Mouse (Mus musculus) liver, embryonic 16.5 days (tissue): ENCODE measurements around the gene Vmn1r202. TPM values are rescaled to one million over a fixed set of nuclear protein-coding genes. Genes with fewer than 3 reads are reported as not detected.
"Not testable (repeated sequence)": the region's sequence is repeated elsewhere in the genome, so short reads cannot be mapped to it uniquely, and the experiment has no call there.

Source experiments
- ATAC-seq: fragments of 200-750 bp; cut with Nextera tagmentation; 2 replicates; pipeline ENCODE4 v1.8.0; 2017; ENCODE audit warnings: low read depth, mild to moderate bottlenecking, moderate number of reproducible peaks, moderate library complexity
- H3K27ac ChIP-seq: fragments of 300-500 bp; sonication (generic); 2 replicates; pipeline ENCODE4 v1.5.1; 2014; ENCODE audit warnings: mild to moderate bottlenecking, low read length
- H3K27me3 ChIP-seq: fragments of 300-500 bp; sonication (generic); 2 replicates; pipeline ENCODE4 v1.6.1; 2014; ENCODE audit warnings: low read depth, low read length, mixed read lengths; ENCODE audit not compliant: control insufficient read depth, insufficient read depth
- H3K36me3 ChIP-seq: fragments of 300-500 bp; sonication (generic); 2 replicates; pipeline ENCODE4 v1.6.1; 2014; ENCODE audit warnings: mild to moderate bottlenecking; ENCODE audit not compliant: control insufficient read depth, insufficient read depth
- H3K4me1 ChIP-seq: fragments of 300-500 bp; sonication (generic); 2 replicates; pipeline ENCODE4 v1.6.1; 2014; ENCODE audit warnings: low read depth, low read length, mixed read lengths; ENCODE audit not compliant: control insufficient read depth
- H3K4me2 ChIP-seq: fragments of 300-500 bp; sonication (generic); 2 replicates; pipeline ENCODE4 v1.6.1; 2014; ENCODE audit warnings: low read depth, low read length, mixed read lengths
- H3K4me3 ChIP-seq: fragments of 300-500 bp; sonication (generic); 2 replicates; pipeline ENCODE4 v1.5.1; 2014; ENCODE audit warnings: low read depth, mild to moderate bottlenecking, low read length
- H3K9ac ChIP-seq: fragments of 300-500 bp; sonication (generic); 2 replicates; pipeline ENCODE4 v1.6.1; 2014; ENCODE audit warnings: low read depth, low read length
- H3K9me3 ChIP-seq: fragments of 300-500 bp; sonication (generic); replicated peaks from 2 replicates; pipeline ENCODE4 v1.6.1; 2016; ENCODE audit warnings: low read length; ENCODE audit not compliant: control insufficient read depth
- WGBS: fragments of 180-500 bp; shearing (Covaris S2); extraction: QIAGEN DNeasy Blood & Tissue Kit; methylation state at CpG from one replicate; pipeline ENCODE4 v1.1.7; 2014; ENCODE audit not compliant: insufficient replicate concordance; 5-methylcytosine and 5-hydroxymethylcytosine counted together
- polyA plus RNA-seq: library from polyadenylated mRNA; unstranded; fragments of >200 nt; fragmentation: Nextera tagmentation; extraction: Ambion mirVana; gene quantifications from 2 replicates; pipeline ENCODE4 v1.2.1, GENCODE M21; 2015

Gene Vmn1r202
- not detected in 2 replicates for polyA plus RNA-seq

DNA sequence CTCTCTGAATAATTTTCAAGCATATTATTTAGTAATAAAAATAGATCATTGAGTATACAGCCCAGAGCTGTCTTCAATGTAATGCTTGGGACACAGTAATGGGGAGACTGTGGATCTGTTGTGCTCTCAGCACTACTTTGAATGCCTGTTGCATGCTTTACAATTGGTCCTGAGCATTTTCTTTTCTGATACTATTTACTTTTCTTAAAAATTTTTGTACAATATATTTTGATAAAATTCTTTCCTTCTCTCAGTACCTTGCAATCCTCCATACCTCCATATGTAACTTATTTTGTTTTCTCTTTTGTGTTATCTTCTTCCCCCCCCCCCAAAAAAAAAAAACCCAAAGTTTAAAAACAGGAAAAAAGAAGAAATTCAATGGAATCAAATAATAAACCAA, at the start of gene Vmn1r202:
Vmn1r202 (minus strand) TSS at position 101 of the 400 bp plus-strand sequence.
- Histone ChIP-seq H3K4me1 (no peaks in the 10 kb centered on the region), H3K36me3 (no peaks in the 10 kb centered on the region), H3K4me2 (no peak within 1 kb of the TSS), H3K27ac (no peak within 1 kb of the TSS), H3K27me3 (no peaks in the 10 kb centered on the region), H3K4me3 (no peak within 1 kb of the TSS), H3K9me3 (no peaks in the 10 kb centered on the region), H3K9ac (no peak within 1 kb of the TSS)
- no peak for ATAC-seq

DNA sequence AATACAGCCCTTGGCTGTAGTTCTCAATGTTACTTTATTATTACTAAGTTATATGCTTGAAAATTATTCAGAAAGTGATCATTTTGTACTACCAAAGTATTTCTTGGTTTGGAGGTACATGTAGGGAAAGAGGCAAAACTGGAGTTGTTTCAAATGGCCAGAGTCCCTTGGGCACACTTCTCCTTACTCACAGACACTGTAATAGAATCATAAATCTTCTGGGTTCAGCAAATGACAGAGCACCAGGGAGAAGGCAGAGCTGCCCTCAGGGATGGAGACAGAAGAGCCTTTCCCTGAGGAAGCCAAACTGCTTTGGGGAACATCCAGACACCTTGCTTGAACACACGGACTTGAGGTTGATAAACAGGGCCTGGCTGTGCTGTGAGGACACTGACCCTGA, 47.7 kb upstream of the Vmn1r202 start, which contains the start of gene Vmn1r204:
Vmn1r204 (plus strand) TSS at position 301 of the 400 bp plus-strand sequence.
- H3K36me3 ChIP-seq, ATAC-seq, H3K9me3 ChIP-seq, H3K27me3 ChIP-seq, H3K4me3 ChIP-seq, H3K4me1 ChIP-seq, H3K27ac ChIP-seq, H3K9ac ChIP-seq, H3K4me2 ChIP-seq: not testable (repeated sequence)
- WGBS, result 22% methylated on average over 1 of the region's 1 CpGs

DNA sequence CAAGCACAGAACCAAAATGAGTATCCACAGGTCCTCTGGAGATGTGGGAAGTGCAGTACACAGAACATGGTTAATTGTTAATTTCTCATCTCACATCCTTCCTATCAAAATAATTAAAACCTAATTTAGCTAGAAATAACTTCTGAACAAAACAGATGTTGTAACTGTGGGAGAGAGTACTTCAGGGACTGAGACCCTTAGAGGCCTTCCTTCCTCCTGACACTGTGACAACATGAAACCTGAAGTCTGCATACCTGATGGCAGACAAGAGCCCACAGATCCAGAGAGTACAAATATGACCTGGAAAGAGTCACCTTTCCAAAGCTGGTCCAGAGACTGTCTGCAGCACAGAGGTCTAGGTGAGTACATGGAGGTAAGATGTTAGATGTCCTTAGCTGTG, 12.6 kb upstream of the Vmn1r202 start, which contains the start of gene Vmn1r203:
Vmn1r203 (plus strand) TSS at position 301 of the 400 bp plus-strand sequence.
- ATAC-seq, result no peak
- Histone ChIP-seq H3K9me3 (no peaks in the 10 kb centered on the region), H3K4me1 (no peaks in the 10 kb centered on the region), H3K27ac (no peak within 1 kb of the TSS), H3K9ac (no peak within 1 kb of the TSS), H3K36me3 (no peaks in the 10 kb centered on the region), H3K27me3 (no peaks in the 10 kb centered on the region), H3K4me3 (no peak within 1 kb of the TSS), H3K4me2 (no peak within 1 kb of the TSS)

DNA sequence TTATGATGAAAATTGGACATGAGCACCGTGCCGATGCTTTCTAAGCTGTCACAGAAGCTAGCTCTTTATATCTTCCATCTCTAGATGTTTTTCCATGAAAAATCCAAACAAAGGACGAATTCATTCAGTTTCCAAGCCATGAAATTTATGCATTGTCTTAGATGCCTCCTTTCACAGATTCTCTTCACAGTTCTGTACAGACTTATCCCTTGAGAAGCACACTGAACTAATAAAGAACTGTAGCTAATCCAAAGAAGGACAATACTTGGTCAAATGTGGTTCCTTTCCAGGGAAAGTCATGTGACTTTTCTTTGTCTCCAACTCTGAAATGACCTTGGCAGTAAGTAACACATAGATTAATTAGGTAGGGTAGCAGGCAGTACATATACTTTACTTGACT, 2.8 kb downstream of the Vmn1r202 start:
- Histone ChIP-seq H3K4me3 (no peak overlapping the region), H3K9me3 (no peaks in the 10 kb centered on the region), H3K36me3 (no peaks in the 10 kb centered on the region), H3K27me3 (no peaks in the 10 kb centered on the region), H3K9ac (no peak overlapping the region), H3K27ac (no peak overlapping the region), H3K4me1 (no peaks in the 10 kb centered on the region), H3K4me2 (no peak overlapping the region)
- 62% methylated on average over 3 of the region's 3 CpGs for WGBS
- ATAC-seq, result no peak

DNA sequence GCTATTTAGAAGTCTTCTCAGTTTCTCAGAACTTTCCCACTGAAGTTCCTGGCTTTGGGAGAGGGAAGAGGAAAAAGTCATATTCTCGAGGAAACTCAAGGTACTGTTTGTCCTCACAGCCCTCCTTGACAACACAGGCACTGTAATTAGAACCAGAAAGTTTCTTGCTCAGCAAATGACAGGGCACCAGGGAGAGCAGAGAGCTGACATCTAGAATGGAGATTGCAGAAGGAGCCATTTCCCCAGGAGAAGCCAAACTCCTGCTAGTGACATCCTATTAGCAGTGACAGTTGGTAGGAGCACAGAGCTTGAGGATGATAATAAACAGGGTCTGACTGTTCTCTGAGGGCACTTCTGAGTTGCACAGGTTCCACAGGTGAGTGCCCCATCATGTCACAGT, 33.6 kb downstream of the Vmn1r202 start, which contains the start of gene Vmn1r201:
Vmn1r201 (plus strand) TSS at position 301 of the 400 bp plus-strand sequence.
- H3K4me1 ChIP-seq, result no peaks in the 10 kb centered on the region
- no peak within 1 kb of the TSS for H3K4me2 ChIP-seq
- H3K27ac ChIP-seq, result no peak within 1 kb of the TSS
- H3K36me3 ChIP-seq, result no peaks in the 10 kb centered on the region
- no peak within 1 kb of the TSS for H3K4me3 ChIP-seq
- H3K27me3 ChIP-seq, result no peaks in the 10 kb centered on the region
- H3K9me3 ChIP-seq, result no peaks in the 10 kb centered on the region
- no peak for ATAC-seq
- no peak within 1 kb of the TSS for H3K9ac ChIP-seq
- WGBS, result 31% methylated on average over 1 of the region's 1 CpGs

DNA sequence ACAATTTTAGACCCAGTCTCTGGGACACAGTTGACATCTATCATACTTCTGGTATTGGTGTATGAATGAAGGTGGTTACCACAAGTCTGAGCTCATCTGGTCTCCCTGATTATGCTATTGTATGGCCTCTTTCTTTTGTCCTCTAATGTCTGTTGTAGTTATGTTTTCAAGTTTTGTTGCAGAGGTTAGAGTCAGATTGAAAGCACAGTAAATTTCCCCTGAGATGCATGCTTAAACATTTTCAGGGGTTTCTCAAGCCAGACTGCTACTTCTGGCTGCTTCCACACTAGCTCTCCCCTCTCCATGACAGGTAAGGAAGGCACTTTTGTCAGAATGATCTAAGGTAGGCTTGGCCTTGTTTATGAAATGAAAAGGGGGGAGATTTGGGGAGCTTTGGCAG, 50.0 kb downstream of the Vmn1r202 start:
- Histone ChIP-seq H3K4me1 (no peaks in the 10 kb centered on the region), H3K4me3 (no peak overlapping the region), H3K9ac (no peak overlapping the region), H3K27ac (no peak overlapping the region), H3K4me2 (no peak overlapping the region), H3K9me3 (no peaks in the 10 kb centered on the region), H3K27me3 (no peaks in the 10 kb centered on the region), H3K36me3 (no peaks in the 10 kb centered on the region)
- ATAC-seq, result no peak

Other genes with a start within 250 kb of the Vmn1r202 start
- gene Vmn1r195, start 234.9 kb downstream of the Vmn1r202 start, polyA plus RNA-seq, result not detected in 2 replicates
- gene Vmn1r196, start 215.5 kb downstream of the Vmn1r202 start, polyA plus RNA-seq, result not detected in 2 replicates
- not detected in 2 replicates for gene Vmn1r197, start 180.8 kb downstream of the Vmn1r202 start, polyA plus RNA-seq
- gene Vmn1r198, start 155.0 kb downstream of the Vmn1r202 start, polyA plus RNA-seq, result not detected in 2 replicates
- gene Vmn1r199, start 125.6 kb downstream of the Vmn1r202 start, polyA plus RNA-seq, result not detected in 2 replicates
- gene Vmn1r200, start 115.0 kb downstream of the Vmn1r202 start, polyA plus RNA-seq, result not detected in 2 replicates
- not detected in 2 replicates for gene Vmn1r201, start 33.5 kb downstream of the Vmn1r202 start, polyA plus RNA-seq
- not detected in 2 replicates for gene Vmn1r203, start 12.7 kb upstream of the Vmn1r202 start, polyA plus RNA-seq
- not detected in 2 replicates for gene Vmn1r204, start 47.8 kb upstream of the Vmn1r202 start, polyA plus RNA-seq
- not detected in 2 replicates for gene Vmn1r205, start 87.6 kb upstream of the Vmn1r202 start, polyA plus RNA-seq
- gene Vmn1r206, start 118.9 kb upstream of the Vmn1r202 start, polyA plus RNA-seq, result not detected in 2 replicates
- gene Vmn1r207-ps, start 224.2 kb upstream of the Vmn1r202 start, polyA plus RNA-seq, result not detected in 2 replicates